Mouse (Mus musculus) liver, adult 10 weeks (tissue): ENCODE measurements around the gene Ppcs. TPM values are rescaled to one million over a fixed set of nuclear protein-coding genes. Genes with fewer than 3 reads are reported as not detected.

ENCODE experiments used
- polyA plus RNA-seq: library from polyadenylated mRNA; stranded (reverse); fragments of 350-450 nt; fragmentation: Illumina TruSeq; extraction: RNeasy Lipid Tissue Mini Kit (QIAGEN cat#74804); gene quantifications from one replicate; pipeline ENCODE4 v1.2.3, GENCODE M21; 2014; ENCODE audit warnings: low read depth, low replicate concordance

Gene Ppcs
- 30.9 TPM for polyA plus RNA-seq

GRCm38 (mm10) chr4:119422294-119422964, at the start of gene Ppcs, which contains the start of gene Zmynd12:
Ppcs (minus strand) TSS chr4:119422420.
Zmynd12 (plus strand) TSS chr4:119422814.

DNA sequence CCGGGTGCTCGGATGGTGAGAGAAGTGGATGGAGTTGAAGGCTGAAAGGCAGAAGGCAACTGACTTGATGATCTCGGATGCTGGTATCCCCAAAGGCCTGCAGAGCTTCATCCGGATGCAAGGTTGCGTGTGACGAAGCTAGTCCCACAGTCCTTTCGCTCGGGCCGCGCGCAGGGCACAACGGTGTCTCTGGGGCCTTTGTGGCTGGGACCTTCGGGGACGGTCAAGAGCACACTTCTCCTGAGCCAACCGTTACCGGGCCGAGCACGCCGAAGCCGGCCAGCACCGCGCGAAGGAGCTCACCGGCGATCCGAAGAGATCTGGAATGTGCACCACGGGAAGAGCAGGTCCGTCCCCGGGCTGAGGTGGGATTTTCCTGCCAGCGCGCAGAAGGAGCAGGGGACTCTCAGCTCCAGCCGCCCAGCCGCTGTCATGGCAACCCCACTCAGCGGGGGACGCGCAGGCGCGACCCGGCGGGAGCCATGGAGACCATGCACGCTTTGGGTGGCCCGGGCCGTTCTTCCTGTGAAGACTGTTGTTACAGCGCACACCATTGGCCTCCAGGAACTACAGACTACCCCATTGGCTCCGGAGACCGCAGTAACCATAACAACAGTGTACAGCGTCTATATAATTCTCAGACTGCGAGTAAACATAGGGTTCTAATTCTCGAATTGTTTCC, 7.0 kb downstream of the Ppcs start, which contains the start of gene Ccdc30:
TSS of gene Ccdc30 (minus strand) at position 450 of the 682 bp plus-strand sequence.

Other genes starting within 250 kb of the Ppcs start
- 1.4 TPM for gene Zfp691, start 248.2 kb downstream of the Ppcs start, polyA plus RNA-seq
- gene Ermap, start 232.4 kb downstream of the Ppcs start, polyA plus RNA-seq, result not detected
- gene Svbp, start 227.1 kb downstream of the Ppcs start, polyA plus RNA-seq, result 5.9 TPM
- 0.26 TPM for gene Tmem269, start 204.2 kb downstream of the Ppcs start, polyA plus RNA-seq
- gene AU022252, start 189.7 kb downstream of the Ppcs start, polyA plus RNA-seq, result 20.6 TPM
- 5.8 TPM for gene P3h1, start 189.5 kb downstream of the Ppcs start, polyA plus RNA-seq
- gene Cldn19, start 167.0 kb downstream of the Ppcs start, polyA plus RNA-seq, result not detected
- gene Ybx1, start 127.8 kb downstream of the Ppcs start, polyA plus RNA-seq, result 189 TPM
- gene Ppih, start 101.9 kb downstream of the Ppcs start, polyA plus RNA-seq, result 13.6 TPM
- gene Ccdc30, start 6.9 kb downstream of the Ppcs start, polyA plus RNA-seq, result 6.3 TPM
- gene Zmynd12, start 394 bp upstream of the Ppcs start, polyA plus RNA-seq, result 0.40 TPM
- gene Rimkla, start 70.2 kb upstream of the Ppcs start, polyA plus RNA-seq, result not detected
- 10.8 TPM for gene Foxj3, start 114.6 kb upstream of the Ppcs start, polyA plus RNA-seq
- gene Frg2f1, start 117.1 kb upstream of the Ppcs start, polyA plus RNA-seq, result 5.9 TPM
- gene Guca2a, start 215.3 kb upstream of the Ppcs start, polyA plus RNA-seq, result not detected
- gene Guca2b, start 236.5 kb upstream of the Ppcs start, polyA plus RNA-seq, result not detected